ENCODE assay signal across 30 mouse cellular contexts in the genomic region with DNA sequence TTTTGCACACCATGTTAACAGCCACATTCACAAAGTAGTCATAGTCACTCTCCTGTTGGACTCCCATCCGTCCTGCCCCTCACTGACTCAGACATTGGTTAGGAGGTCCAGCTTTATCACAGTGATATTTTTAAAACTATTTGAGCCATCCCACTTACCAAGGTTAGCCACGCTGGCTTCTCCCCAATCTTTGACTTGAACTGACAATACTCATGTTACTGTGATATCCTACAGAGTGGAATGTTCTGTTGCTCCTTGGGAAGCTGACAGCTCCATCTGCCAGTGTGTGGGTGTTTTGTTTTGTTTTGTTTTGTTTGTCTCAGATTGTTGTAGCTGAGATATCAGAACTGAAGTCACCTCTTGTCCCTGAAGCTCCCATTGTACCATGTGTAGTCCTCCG.
A peak's percentile ranks its signal among the peaks of the same experiment; 100 is the strongest.
DNase-seq lines count a peak whose midpoint lies in the region; ATAC-seq lines count a peak whose summit lies in the region.
"Had no signal": no experiment of that assay in that cellular context is flagged by ENCODE, and none has a peak within 500 bp of the region (broad histone marks: within the 10 kb centered on the region; RNA-seq: fewer than 3 reads in every experiment).

No protein-coding gene starts in this region.

- DNase-seq in cerebellum, adult 11 months = no peak
- DNase-seq in ovary, adult 18-20 months (ENCODE audit: low spot score) = peak; percentile 60
- DNase-seq in ovary, postnatal 10 days (ENCODE audit: low spot score) = no peak
- DNase-seq in adrenal gland, postnatal 25 days = peak; percentile 41
- DNase-seq in frontal cortex, postnatal 14 days (ENCODE audit: low spot score in 2 of 2) = no peak
- no peak for DNase-seq in hindbrain, embryonic 11.5 days (ENCODE audit: low spot score)
- DNase-seq: gastrocnemius, adult 2 months; heart, postnatal 36 days; kidney, adult 18-20 months; kidney, postnatal 4 days; layer of hippocampus, adult 9-11 months; liver; lung, postnatal 36 days; right cerebral cortex, postnatal 25 days had no signal

- no peak overlapping the region for H3K9ac ChIP-seq in hindbrain, embryonic 11.5 days (ENCODE audit: low read depth, low read length)
- H3K9ac ChIP-seq in neural tube, embryonic 15.5 days (replicated peaks) = no peak overlapping the region
- H3K9ac ChIP-seq: embryonic facial prominence, embryonic 13.5 days; forebrain, embryonic 12.5 days; heart, embryonic 15.5 days; hindbrain, embryonic 14.5 days; liver, embryonic 15.5 days; lung, embryonic 15.5 days; midbrain, embryonic 15.5 days; neural tube, embryonic 13.5 days had no signal

- no peaks in the 10 kb centered on the region for H3K36me3 ChIP-seq in hindbrain, embryonic 11.5 days (ENCODE audit: control insufficient read depth, insufficient read depth, low read length)
- no peaks in the 10 kb centered on the region for H3K36me3 ChIP-seq in neural tube, embryonic 15.5 days
- H3K36me3 ChIP-seq: forebrain, embryonic 12.5 days; heart, embryonic 15.5 days; liver, embryonic 15.5 days; lung, embryonic 15.5 days; midbrain, embryonic 15.5 days; neural tube, embryonic 13.5 days had no signal

- H3K4me3 ChIP-seq in hindbrain, embryonic 11.5 days (ENCODE audit: low read depth, low read length) = no peak overlapping the region
- H3K4me3 ChIP-seq in neural tube, embryonic 15.5 days (replicated peaks) = no peak overlapping the region
- H3K4me3 ChIP-seq: embryonic facial prominence, embryonic 13.5 days; erythroblast, embryonic 14.5 days; forebrain, embryonic 12.5 days; gastrocnemius, adult 2 months; heart, embryonic 15.5 days; limb, embryonic 10.5 days; liver, embryonic 15.5 days; lung, embryonic 15.5 days; midbrain, embryonic 15.5 days; myocyte; neural tube, embryonic 13.5 days had no signal

- no peak overlapping the region for H3K27ac ChIP-seq in hindbrain, embryonic 11.5 days (ENCODE audit: low read depth, low read length)
- H3K27ac ChIP-seq in neural tube, embryonic 15.5 days (replicated peaks) = no peak overlapping the region
- H3K27ac ChIP-seq: embryonic facial prominence, embryonic 13.5 days; forebrain, embryonic 12.5 days; gastrocnemius, adult 2 months; heart, embryonic 15.5 days; hindbrain, embryonic 14.5 days; limb, embryonic 10.5 days; liver, embryonic 15.5 days; lung, embryonic 15.5 days; midbrain, embryonic 15.5 days; neural tube, embryonic 13.5 days had no signal

- ATAC-seq in cerebellum, adult (ENCODE audit: insufficient number of reproducible peaks, low FRiP score, low TSS enrichment) = peak; percentile 79
- no peak for ATAC-seq in hindbrain, embryonic 11.5 days (ENCODE audit: low FRiP score)
- ATAC-seq in neural tube, embryonic 15.5 days (ENCODE audit: low FRiP score) = no peak
- ATAC-seq: CD4-positive, CD25-positive, alpha-beta regulatory T cell, adult 4 months; inflammation-experienced regulatory T-cells, adult 6 months; midbrain, embryonic 15.5 days; Patski had no signal

- H3K27me3 ChIP-seq in hindbrain, embryonic 11.5 days (ENCODE audit: control insufficient read depth, insufficient read depth, low read length) = no peaks in the 10 kb centered on the region
- H3K27me3 ChIP-seq in neural tube, embryonic 15.5 days (replicated peaks) = no peaks in the 10 kb centered on the region
- H3K27me3 ChIP-seq: embryonic facial prominence, embryonic 13.5 days; forebrain, embryonic 12.5 days; heart, embryonic 15.5 days; liver, embryonic 15.5 days; lung, embryonic 15.5 days; midbrain, embryonic 15.5 days; neural tube, embryonic 13.5 days; Patski had no signal

- H3K9me3 ChIP-seq in hindbrain, embryonic 11.5 days (ENCODE audit: control insufficient read depth, low read length) = no peaks in the 10 kb centered on the region
- no peaks in the 10 kb centered on the region for H3K9me3 ChIP-seq in neural tube, embryonic 15.5 days (replicated peaks)
- H3K9me3 ChIP-seq: embryonic facial prominence, embryonic 13.5 days; forebrain, embryonic 12.5 days; heart, embryonic 15.5 days; limb, embryonic 10.5 days; liver, embryonic 15.5 days; lung, embryonic 15.5 days; midbrain, embryonic 15.5 days; neural tube, embryonic 13.5 days had no signal

- no peaks in the 10 kb centered on the region for H3K4me1 ChIP-seq in hindbrain, embryonic 11.5 days (replicated peaks; ENCODE audit: control insufficient read depth, insufficient read depth, low read length)
- 0 out of 2 replicates have a peak, but pooled peaks cover 3% of the 10 kb centered on the region for H3K4me1 ChIP-seq in neural tube, embryonic 15.5 days
- H3K4me1 ChIP-seq: forebrain, embryonic 12.5 days; limb, embryonic 10.5 days; liver, embryonic 15.5 days; midbrain, embryonic 15.5 days; neural tube, embryonic 13.5 days had no signal

- no peak overlapping the region for H3K4me2 ChIP-seq in hindbrain, embryonic 11.5 days (replicated peaks; ENCODE audit: low read depth, low read length)
- H3K4me2 ChIP-seq in neural tube, embryonic 15.5 days = no peak overlapping the region
- H3K4me2 ChIP-seq: embryonic facial prominence, embryonic 13.5 days; forebrain, embryonic 12.5 days; heart, embryonic 15.5 days; hindbrain, embryonic 14.5 days; liver, embryonic 15.5 days; lung, embryonic 15.5 days; midbrain, embryonic 15.5 days; neural tube, embryonic 13.5 days had no signal

- 88% methylated on average over 3 of the region's 3 CpGs for WGBS in hindbrain, embryonic 11.5 days
- 93% methylated on average over 3 of the region's 3 CpGs for WGBS in neural tube, embryonic 15.5 days

Comparison
In these comparisons a context has a peak if more than half of its experiments do, and no peak if none do; other contexts are left out.
1. DNase-seq: peak in ovary, adult 18-20 months (single experiment) and adrenal gland, postnatal 25 days (single experiment); none in cerebellum, adult 11 months (single experiment), ovary, postnatal 10 days (single experiment), frontal cortex, postnatal 14 days (0 of 2) and hindbrain, embryonic 11.5 days (single experiment).